Mouse (Mus musculus) limb, embryonic 13.5 days (tissue): ENCODE measurements at regions not wholly inside any gene's neighbourhood (a gene's known extent, or its start where the extent isn't known, plus 50 kb on each side); places are given as distances from the start of the nearest gene placed in this dataset.

ENCODE experiments used
- ATAC-seq: fragments of 200-750 bp; cut with Nextera tagmentation; 2 replicates; pipeline ENCODE4 v1.8.0; 2017; ENCODE audit warnings: low read depth, moderate number of reproducible peaks, moderate TSS enrichment; ENCODE audit not compliant: low FRiP score
- H3K27ac ChIP-seq: fragments of 300-500 bp; sonication (generic); 2 replicates; pipeline ENCODE4 v1.5.1; 2015; ENCODE audit warnings: inconsistent platforms, mild to moderate bottlenecking, moderate library complexity
- H3K27me3 ChIP-seq: fragments of 300-500 bp; sonication (generic); 2 replicates; pipeline ENCODE4 v1.6.1; 2015; ENCODE audit warnings: mild to moderate bottlenecking, inconsistent platforms
- H3K36me3 ChIP-seq: fragments of 300-500 bp; sonication (generic); 2 replicates; pipeline ENCODE4 v1.6.1; 2015; ENCODE audit warnings: inconsistent platforms, mild to moderate bottlenecking, moderate library complexity
- H3K4me1 ChIP-seq: fragments of 300-500 bp; sonication (generic); 2 replicates; pipeline ENCODE4 v1.6.1; 2015; ENCODE audit warnings: inconsistent platforms
- H3K4me2 ChIP-seq: fragments of 300-500 bp; sonication (generic); replicated peaks from 2 replicates; pipeline ENCODE4 v1.6.1; 2015; ENCODE audit warnings: inconsistent platforms, mild to moderate bottlenecking, moderate library complexity
- H3K4me3 ChIP-seq: fragments of 300-500 bp; sonication (generic); 2 replicates; pipeline ENCODE4 v1.5.1; 2015; ENCODE audit warnings: moderate library complexity, mild to moderate bottlenecking, inconsistent platforms
- H3K9ac ChIP-seq: fragments of 300-500 bp; sonication (generic); 2 replicates; pipeline ENCODE4 v1.6.1; 2015; ENCODE audit warnings: mild to moderate bottlenecking, inconsistent platforms
- H3K9me3 ChIP-seq: fragments of 300-500 bp; sonication (generic); 2 replicates; pipeline ENCODE4 v1.6.1; 2016; ENCODE audit warnings: inconsistent platforms
- WGBS: fragments of 180-500 bp; shearing (Covaris S2); methylation state at CpG from one replicate; pipeline ENCODE4 v1.1.7; 2015; 5-methylcytosine and 5-hydroxymethylcytosine counted together

- Histone ChIP-seq H3K9me3 (no peaks in the 10 kb centered on the region), H3K9ac (no peak overlapping the region), H3K4me2 (no peak overlapping the region), H3K4me1 (peaks cover 16% of the 10 kb centered on the region), H3K4me3 (no peak overlapping the region), H3K27ac (no peak overlapping the region), H3K27me3 (no peaks in the 10 kb centered on the region), H3K36me3 (no peaks in the 10 kb centered on the region)
- WGBS = 45% methylated on average over 12 of the region's 12 CpGs
- no peak for ATAC-seq
Measured at GRCm38 (mm10) chr8:44766111-44766873, 169.0 kb upstream of the Fat1 start.

DNA sequence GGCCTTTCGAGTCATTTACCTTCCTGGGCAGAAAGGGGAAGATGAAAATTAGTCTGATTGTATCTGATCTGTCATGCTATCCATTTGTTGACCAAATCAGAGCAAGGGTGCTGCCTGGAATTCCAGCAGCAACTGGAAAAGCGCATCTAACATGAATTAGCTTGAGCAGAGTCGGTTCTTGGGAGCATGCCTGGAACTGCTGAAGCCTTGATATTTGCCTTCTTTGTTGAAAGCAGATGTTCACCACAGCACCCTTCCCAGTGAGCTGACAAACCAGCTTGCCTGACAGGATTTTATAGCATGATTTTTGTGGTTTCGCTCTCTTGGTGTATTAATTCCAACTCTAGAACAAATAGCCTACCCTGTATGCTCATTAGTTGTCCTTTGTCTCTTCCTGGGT is 168.0 kb upstream of the Fat1 start:
- H3K9me3 ChIP-seq = no peaks in the 10 kb centered on the region
- H3K4me2 ChIP-seq = no peak overlapping the region
- no peak overlapping the region for H3K27ac ChIP-seq
- no peaks in the 10 kb centered on the region for H3K36me3 ChIP-seq
- peaks cover 16% of the 10 kb centered on the region for H3K4me1 ChIP-seq
- WGBS = 63% methylated on average over 4 of the region's 4 CpGs
- no peak overlapping the region for H3K9ac ChIP-seq
- no peak overlapping the region for H3K4me3 ChIP-seq
- no peaks in the 10 kb centered on the region for H3K27me3 ChIP-seq
- no peak for ATAC-seq

- no peak overlapping the region for H3K27ac ChIP-seq
- no peaks in the 10 kb centered on the region for H3K4me1 ChIP-seq
- no peaks in the 10 kb centered on the region for H3K27me3 ChIP-seq
- H3K4me2 ChIP-seq = no peak overlapping the region
- no peak overlapping the region for H3K9ac ChIP-seq
- no peaks in the 10 kb centered on the region for H3K36me3 ChIP-seq
- H3K4me3 ChIP-seq = no peak overlapping the region
- 80% methylated on average over 1 of the region's 1 CpGs for WGBS
- H3K9me3 ChIP-seq = no peaks in the 10 kb centered on the region
- ATAC-seq = no peak
Measured at GRCm38 (mm10) chr8:44779212-44779611, 156.0 kb upstream of the Fat1 start.

DNA sequence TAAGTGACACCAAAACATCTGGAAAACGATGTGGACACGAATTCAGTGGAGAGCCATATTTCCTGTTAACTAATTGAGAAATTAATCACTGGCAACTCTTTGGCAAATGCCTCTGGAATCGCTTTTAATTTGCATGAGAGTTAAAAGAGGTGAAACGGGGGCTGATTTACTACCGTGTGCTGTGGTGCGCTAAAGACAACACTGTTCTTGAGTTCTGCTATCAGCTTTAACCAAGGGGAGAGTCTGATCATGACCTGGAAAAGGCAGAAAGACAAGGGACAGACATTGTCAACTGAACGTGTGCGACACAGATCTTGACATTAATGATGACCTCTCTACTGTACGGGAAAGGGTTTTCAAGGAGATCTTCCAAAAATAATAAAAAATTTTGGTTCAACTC is 152.8 kb upstream of the Fat1 start:
- Histone ChIP-seq H3K4me3 (no peak overlapping the region), H3K9ac (no peak overlapping the region), H3K4me1 (no peaks in the 10 kb centered on the region), H3K27ac (no peak overlapping the region), H3K36me3 (no peaks in the 10 kb centered on the region), H3K27me3 (no peaks in the 10 kb centered on the region), H3K4me2 (no peak overlapping the region), H3K9me3 (no peaks in the 10 kb centered on the region)
- WGBS = 66% methylated on average over 9 of the region's 9 CpGs
- no peak for ATAC-seq

GRCm38 (mm10) chr8:44785161-44785560 is 150.1 kb upstream of the Fat1 start:
- Histone ChIP-seq H3K27me3 (no peaks in the 10 kb centered on the region), H3K9ac (no peak overlapping the region), H3K4me3 (no peak overlapping the region), H3K27ac (no peak overlapping the region), H3K36me3 (no peaks in the 10 kb centered on the region), H3K9me3 (no peaks in the 10 kb centered on the region), H3K4me2 (no peak overlapping the region), H3K4me1 (no peaks in the 10 kb centered on the region)
- ATAC-seq = no peak
- WGBS = 76% methylated on average over 8 of the region's 8 CpGs

- no peak overlapping the region for H3K4me3 ChIP-seq
- H3K27ac ChIP-seq = no peak overlapping the region
- ATAC-seq = no peak
- H3K36me3 ChIP-seq = no peaks in the 10 kb centered on the region
- no peaks in the 10 kb centered on the region for H3K9me3 ChIP-seq
- no peak overlapping the region for H3K9ac ChIP-seq
- no peak overlapping the region for H3K4me2 ChIP-seq
- H3K4me1 ChIP-seq = no peaks in the 10 kb centered on the region
- WGBS = 79% methylated on average over 5 of the region's 5 CpGs
- H3K27me3 ChIP-seq = no peaks in the 10 kb centered on the region
Measured at GRCm38 (mm10) chr8:44786740-44787139, 148.5 kb upstream of the Fat1 start.

DNA sequence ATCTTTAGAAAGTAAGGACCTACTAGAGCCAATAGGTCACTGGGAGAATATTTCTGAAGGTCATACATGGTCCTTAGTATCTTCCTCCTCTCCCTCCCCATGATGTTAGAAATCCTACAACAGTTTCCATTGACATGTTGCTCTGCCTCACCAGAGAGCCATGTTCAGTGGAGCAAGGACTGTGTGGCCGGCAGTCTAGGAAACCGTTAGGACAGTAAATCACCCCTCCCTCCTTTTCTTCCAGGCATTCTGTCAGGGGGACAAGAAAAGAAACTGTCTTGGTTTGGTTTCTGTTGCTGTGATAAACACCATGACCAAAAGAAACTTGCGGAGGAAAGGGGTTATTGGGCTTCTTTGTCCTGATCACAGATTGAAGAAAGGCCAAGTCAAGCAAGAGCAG is 147.0 kb upstream of the Fat1 start:
- ATAC-seq = no peak
- H3K4me2 ChIP-seq = no peak overlapping the region
- no peaks in the 10 kb centered on the region for H3K4me1 ChIP-seq
- H3K27me3 ChIP-seq = no peaks in the 10 kb centered on the region
- 82% methylated on average over 3 of the region's 3 CpGs for WGBS
- no peak overlapping the region for H3K27ac ChIP-seq
- H3K4me3 ChIP-seq = no peak overlapping the region
- H3K9ac ChIP-seq = no peak overlapping the region
- no peaks in the 10 kb centered on the region for H3K36me3 ChIP-seq
- H3K9me3 ChIP-seq = no peaks in the 10 kb centered on the region

- H3K9ac ChIP-seq = no peak overlapping the region
- no peaks in the 10 kb centered on the region for H3K27me3 ChIP-seq
- WGBS = 78% methylated on average over 3 of the region's 3 CpGs
- H3K4me3 ChIP-seq = no peak overlapping the region
- H3K9me3 ChIP-seq = no peaks in the 10 kb centered on the region
- H3K4me2 ChIP-seq = no peak overlapping the region
- no peaks in the 10 kb centered on the region for H3K36me3 ChIP-seq
- H3K27ac ChIP-seq = no peak overlapping the region
- H3K4me1 ChIP-seq = peaks cover 10% of the 10 kb centered on the region
- ATAC-seq = no peak
Measured at GRCm38 (mm10) chr8:44799513-44799912, 135.7 kb upstream of the Fat1 start.

GRCm38 (mm10) chr8:44800827-44801273 is 134.4 kb upstream of the Fat1 start:
- peaks cover 10% of the 10 kb centered on the region for H3K4me1 ChIP-seq
- no peaks in the 10 kb centered on the region for H3K36me3 ChIP-seq
- ATAC-seq = no peak
- H3K9me3 ChIP-seq = no peaks in the 10 kb centered on the region
- no peak overlapping the region for H3K27ac ChIP-seq
- H3K9ac ChIP-seq = no peak overlapping the region
- no peak overlapping the region for H3K4me2 ChIP-seq
- H3K27me3 ChIP-seq = no peaks in the 10 kb centered on the region
- WGBS = 29% methylated on average over 6 of the region's 6 CpGs
- no peak overlapping the region for H3K4me3 ChIP-seq

- Histone ChIP-seq H3K27ac (no peak overlapping the region), H3K27me3 (no peaks in the 10 kb centered on the region), H3K36me3 (no peaks in the 10 kb centered on the region), H3K4me2 (no peak overlapping the region), H3K4me3 (no peak overlapping the region), H3K9me3 (no peaks in the 10 kb centered on the region), H3K4me1 (peaks cover 10% of the 10 kb centered on the region), H3K9ac (no peak overlapping the region)
- WGBS = 53% methylated on average over 6 of the region's 6 CpGs
- no peak; the same call in 1 of the 2 replicates for ATAC-seq
Measured at GRCm38 (mm10) chr8:44801604-44802206, 133.5 kb upstream of the Fat1 start.

DNA sequence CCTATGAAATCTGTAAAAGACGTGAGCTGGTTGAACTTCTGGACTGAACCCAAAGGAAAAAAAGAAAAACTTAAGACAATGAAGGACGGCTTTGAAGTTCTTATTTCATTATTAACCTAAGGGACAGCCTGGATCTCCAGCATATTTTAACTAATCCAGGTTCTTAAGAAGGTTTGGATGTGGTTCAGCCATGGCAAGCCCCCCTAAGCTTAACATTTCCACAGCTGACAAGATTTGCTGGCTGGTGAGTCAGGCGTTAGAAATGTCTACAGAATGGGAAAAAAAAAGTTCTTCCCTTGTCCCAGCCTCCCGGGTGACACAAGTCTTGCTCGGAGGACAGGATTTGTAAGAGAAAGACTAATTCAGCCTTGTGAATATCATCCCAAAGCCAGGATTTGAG is 132.9 kb upstream of the Fat1 start:
- Histone ChIP-seq H3K27me3 (no peaks in the 10 kb centered on the region), H3K36me3 (no peaks in the 10 kb centered on the region), H3K9ac (no peak overlapping the region), H3K4me3 (no peak overlapping the region), H3K4me1 (peaks cover 10% of the 10 kb centered on the region), H3K27ac (no peak overlapping the region), H3K9me3 (no peaks in the 10 kb centered on the region), H3K4me2 (no peak overlapping the region)
- WGBS = 61% methylated on average over 5 of the region's 5 CpGs
- no peak for ATAC-seq

DNA sequence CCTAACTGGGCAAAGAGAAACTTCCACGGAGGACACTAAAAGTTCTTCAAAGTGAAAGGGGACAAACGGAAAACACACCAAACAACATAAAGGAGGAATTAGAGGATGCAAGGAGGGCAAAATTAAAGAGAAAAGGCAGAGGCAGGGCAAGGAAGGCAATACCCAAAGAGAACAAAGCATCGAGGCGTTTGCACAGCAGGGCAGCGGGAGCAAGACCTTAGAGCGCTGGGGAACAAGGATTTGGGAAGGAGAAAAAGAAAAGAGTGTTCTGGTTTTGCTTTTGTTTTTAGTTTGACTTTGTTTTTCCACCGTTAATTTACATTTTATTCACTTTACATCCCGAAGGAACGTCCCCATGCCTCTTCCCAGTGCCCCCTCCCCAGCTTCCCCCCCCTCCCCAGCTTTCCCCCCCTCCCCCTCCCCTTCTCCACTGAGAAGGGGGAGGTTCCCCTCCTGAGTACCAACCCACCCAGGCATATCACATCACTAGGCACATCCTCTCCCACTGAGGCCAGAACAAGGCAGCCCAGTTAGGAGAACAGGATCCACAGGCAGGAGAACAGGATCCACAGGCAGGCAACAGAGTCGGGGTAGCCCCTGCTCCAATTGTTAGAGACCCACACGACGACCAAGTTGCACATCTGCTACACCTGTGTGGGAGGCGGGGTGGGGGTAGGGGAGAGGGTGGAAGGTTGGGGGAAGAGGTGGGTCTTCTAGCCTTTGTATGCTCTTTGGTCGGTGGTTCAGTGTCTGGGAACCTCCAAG is 130.7 kb upstream of the Fat1 start:
- no peaks in the 10 kb centered on the region for H3K36me3 ChIP-seq
- no peak overlapping the region for H3K9ac ChIP-seq
- H3K27ac ChIP-seq = no peak overlapping the region
- 49% methylated on average over 14 of the region's 14 CpGs for whole genome bisulfite sequencing
- no peak for ATAC-seq
- H3K9me3 ChIP-seq = no peaks in the 10 kb centered on the region
- H3K4me2 ChIP-seq = no peak overlapping the region
- H3K4me3 ChIP-seq = no peak overlapping the region
- H3K4me1 ChIP-seq = peaks cover 10% of the 10 kb centered on the region
- H3K27me3 ChIP-seq = no peaks in the 10 kb centered on the region
